Mouse (Mus musculus) ES-Bruce4 (cell line): ENCODE results near the gene Arhgef5.

ENCODE experiments used
- CTCF ChIP-seq: IDR thresholded peaks from one replicate; pipeline ENCODE4 v1.8.1; 2011; ENCODE audit warnings: low read depth, low read length
- EP300 ChIP-seq: IDR thresholded peaks from 2 replicates; pipeline ENCODE4 v1.6.1; 2011; ENCODE audit warnings: low read depth, low read length; ENCODE audit not compliant: insufficient read depth
- POLR2A ChIP-seq: IDR thresholded peaks from one replicate; pipeline ENCODE4 v1.8.1; 2011; ENCODE audit warnings: low read length; ENCODE audit not compliant: insufficient read depth

DNA sequence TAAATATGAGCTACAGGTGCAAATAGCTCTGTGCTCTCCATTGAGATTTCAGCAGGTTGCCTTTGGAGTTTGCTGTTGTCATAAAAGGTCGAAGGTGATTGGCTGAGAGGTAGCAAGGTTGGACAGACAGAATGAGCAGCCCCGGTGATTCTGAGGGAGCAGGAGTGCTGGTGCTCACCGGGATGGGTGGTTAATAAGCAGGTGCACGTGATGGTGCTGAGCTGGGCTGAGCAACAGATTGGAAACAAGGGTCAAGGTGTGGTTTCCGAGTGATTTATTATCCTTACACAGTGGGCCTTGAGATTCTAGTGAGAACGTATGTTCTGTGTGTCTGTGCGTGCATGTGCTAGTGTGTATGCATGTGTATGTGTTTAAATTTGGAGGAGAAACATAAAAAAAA lies 27.8 kb downstream of the Arhgef5 start:
- TF ChIP-seq CTCF (no peak), EP300 (no peak), POLR2A (no peak)
